Mouse (Mus musculus): ENCODE results near the gene Cts7. TPM values are rescaled to one million over a fixed set of nuclear protein-coding genes. Genes with fewer than 3 reads are reported as not detected.

The Cts7 gene
- not detected in 2 replicates for polyA plus RNA-seq (2015; fragmentation: Nextera tagmentation; extraction: Ambion mirVana)

GRCm38 (mm10) chr13:61358097-61358496 lies at the start of gene Cts7:
Gene Cts7 (minus strand): TSS chr13:61358197.

Small RNAs within 50 kb of the gene (microRNA-seq; reads per million reads assigned to microRNA genes)
- not detected for gene Gm27704 (ENCODE audit: borderline replicate concordance, insufficient number of aligned reads)

Other genes starting within 250 kb of the Cts7 start
- not detected in 2 replicates for gene Ctsr, start 193.9 kb downstream of the Cts7 start, polyA plus RNA-seq (2015; fragmentation: Nextera tagmentation; extraction: Ambion mirVana)
- gene Cts6, start 154.8 kb downstream of the Cts7 start, polyA plus RNA-seq (2015; fragmentation: Nextera tagmentation; extraction: Ambion mirVana), result not detected in 2 replicates
- not detected in 2 replicates for gene Cts8, start 102.8 kb downstream of the Cts7 start, polyA plus RNA-seq (2015; fragmentation: Nextera tagmentation; extraction: Ambion mirVana)
- gene Gm49398, start 69.4 kb downstream of the Cts7 start, polyA plus RNA-seq (2015; fragmentation: Nextera tagmentation; extraction: Ambion mirVana), result not detected in 2 replicates
- gene Ctsm, start 183.6 kb upstream of the Cts7 start, polyA plus RNA-seq (2015; fragmentation: Nextera tagmentation; extraction: Ambion mirVana), result not detected in 2 replicates
- not detected in 2 replicates for gene Gm49352, start 210.0 kb upstream of the Cts7 start, polyA plus RNA-seq (2015; fragmentation: Nextera tagmentation; extraction: Ambion mirVana)
- gene Cts3, start 211.9 kb upstream of the Cts7 start, polyA plus RNA-seq (2015; fragmentation: Nextera tagmentation; extraction: Ambion mirVana), result not detected in 2 replicates